Mouse (Mus musculus): ENCODE measurements around the gene Baiap2l1. TPM values are rescaled to one million over a fixed set of nuclear protein-coding genes. Genes with fewer than 3 reads are reported as not detected.

The Baiap2l1 gene
- total RNA-seq, 2 experiments from 2014 or later = not detected

GRCm38 (mm10) chr5:144260464-144260863, 97.4 kb downstream of the Baiap2l1 start:
- ATAC-seq (replicated peaks; ENCODE audit: poor library complexity, severe bottlenecking) = no peak

- no peak for ATAC-seq (replicated peaks; ENCODE audit: poor library complexity, severe bottlenecking)
Observed at GRCm38 (mm10) chr5:144259228-144259627, 98.7 kb downstream of the Baiap2l1 start.

GRCm38 (mm10) chr5:144258687-144259086, 99.2 kb downstream of the Baiap2l1 start:
- ATAC-seq (replicated peaks; ENCODE audit: poor library complexity, severe bottlenecking) = no peak

- ATAC-seq (replicated peaks; ENCODE audit: poor library complexity, severe bottlenecking) = no peak
Observed at GRCm38 (mm10) chr5:144258131-144258611, 99.7 kb downstream of the Baiap2l1 start.

- no peak for ATAC-seq (replicated peaks; ENCODE audit: poor library complexity, severe bottlenecking)
Observed at GRCm38 (mm10) chr5:144257451-144258110, 100.3 kb downstream of the Baiap2l1 start.

GRCm38 (mm10) chr5:144256888-144257287, 101.0 kb downstream of the Baiap2l1 start:
- no peak for ATAC-seq (replicated peaks; ENCODE audit: poor library complexity, severe bottlenecking)

GRCm38 (mm10) chr5:144256541-144256870, 101.4 kb downstream of the Baiap2l1 start:
- ATAC-seq (replicated peaks; ENCODE audit: poor library complexity, severe bottlenecking) = peak; percentile 19

GRCm38 (mm10) chr5:144255632-144256540, 102.0 kb downstream of the Baiap2l1 start:
- ATAC-seq (replicated peaks; ENCODE audit: poor library complexity, severe bottlenecking) = peak; percentile 47

GRCm38 (mm10) chr5:144254811-144255631, 102.9 kb downstream of the Baiap2l1 start:
- ATAC-seq (replicated peaks; ENCODE audit: poor library complexity, severe bottlenecking) = peak; percentile 24

- peak; percentile 49 for ATAC-seq (replicated peaks; ENCODE audit: poor library complexity, severe bottlenecking)
Observed at GRCm38 (mm10) chr5:144254122-144254810, 103.6 kb downstream of the Baiap2l1 start.

GRCm38 (mm10) chr5:144253212-144253611, 104.7 kb downstream of the Baiap2l1 start:
- no peak for ATAC-seq (replicated peaks; ENCODE audit: poor library complexity, severe bottlenecking)

GRCm38 (mm10) chr5:144251876-144252577, 105.9 kb downstream of the Baiap2l1 start:
- ATAC-seq (replicated peaks; ENCODE audit: poor library complexity, severe bottlenecking) = peak; percentile 28

- no peak for ATAC-seq (replicated peaks; ENCODE audit: poor library complexity, severe bottlenecking)
Observed at GRCm38 (mm10) chr5:144249871-144250270, 108.0 kb downstream of the Baiap2l1 start.

GRCm38 (mm10) chr5:144247906-144248585, 109.9 kb downstream of the Baiap2l1 start:
- peak; percentile 79 for ATAC-seq (replicated peaks; ENCODE audit: poor library complexity, severe bottlenecking)

GRCm38 (mm10) chr5:144247307-144247706, 110.6 kb downstream of the Baiap2l1 start:
- no peak for ATAC-seq (replicated peaks; ENCODE audit: poor library complexity, severe bottlenecking)

GRCm38 (mm10) chr5:144246669-144247068, 111.2 kb downstream of the Baiap2l1 start:
- ATAC-seq (replicated peaks; ENCODE audit: poor library complexity, severe bottlenecking) = no peak

GRCm38 (mm10) chr5:144245592-144245991, 112.3 kb downstream of the Baiap2l1 start:
- no peak for ATAC-seq (replicated peaks; ENCODE audit: poor library complexity, severe bottlenecking)

- no peak for ATAC-seq (replicated peaks; ENCODE audit: poor library complexity, severe bottlenecking)
Observed at GRCm38 (mm10) chr5:144243901-144244487, 113.9 kb downstream of the Baiap2l1 start, which contains the start of gene Bri3. TSS of gene Bri3 (plus strand) at chr5:144244437.
